Mouse (Mus musculus) ovary, adult 10 weeks (tissue): Measurements from ENCODE around the gene Elmsan1. TPM values are rescaled to one million over a fixed set of nuclear protein-coding genes. Genes with fewer than 3 reads are reported as not detected.

Source experiments
- polyA plus RNA-seq: library from polyadenylated mRNA; stranded (reverse); fragments of 350-450 nt; fragmentation: Illumina TruSeq; extraction: RNeasy Lipid Tissue Mini Kit (QIAGEN cat#74804); gene quantifications from one replicate; pipeline ENCODE4 v1.2.3, GENCODE M21; 2014

The Elmsan1 gene
- polyA plus RNA-seq = 11.2 TPM

DNA sequence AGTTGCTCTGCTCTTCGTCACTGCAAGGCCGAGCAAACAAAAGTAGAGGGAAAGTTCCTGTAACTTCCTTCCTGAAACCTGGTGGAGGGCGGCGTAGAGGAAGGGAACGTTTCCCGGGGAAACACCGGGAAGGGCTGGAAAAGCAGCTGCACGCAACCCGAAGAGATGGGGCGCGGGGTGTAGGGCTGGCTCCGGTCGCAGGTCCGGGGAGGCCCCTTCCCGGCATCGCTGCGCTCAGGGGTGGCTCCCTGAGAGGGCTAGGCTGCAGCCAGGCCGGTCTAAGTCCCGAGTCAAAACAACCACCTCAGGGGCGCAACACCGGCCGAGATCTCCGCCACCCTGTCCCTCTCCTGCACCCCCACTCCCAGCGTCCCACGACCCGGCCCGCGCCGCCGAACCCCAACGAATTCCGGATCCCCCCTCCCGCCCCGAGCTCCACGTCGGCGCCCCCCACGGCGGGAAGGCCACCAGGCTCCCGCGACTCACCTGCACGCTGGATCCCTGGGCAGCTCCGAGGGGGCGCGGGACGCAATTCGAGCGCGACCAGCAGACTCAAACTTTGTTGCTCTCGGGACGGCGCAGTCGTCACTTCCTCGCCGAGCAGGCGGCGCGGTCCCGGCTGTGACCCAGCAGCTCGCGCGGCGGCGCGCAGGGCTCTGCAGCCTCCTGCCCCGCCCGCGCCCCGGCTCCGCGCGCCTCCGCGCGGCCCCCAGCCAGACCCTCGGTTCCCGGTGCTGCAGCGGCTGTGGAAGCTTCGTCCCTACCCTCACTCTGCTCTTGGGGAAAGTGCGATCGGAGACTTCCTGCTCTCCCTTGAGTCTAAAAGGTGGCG is at the start of gene Elmsan1:
Gene Elmsan1 (minus strand): TSS at position 593 of the 832 bp plus-strand sequence.

DNA sequence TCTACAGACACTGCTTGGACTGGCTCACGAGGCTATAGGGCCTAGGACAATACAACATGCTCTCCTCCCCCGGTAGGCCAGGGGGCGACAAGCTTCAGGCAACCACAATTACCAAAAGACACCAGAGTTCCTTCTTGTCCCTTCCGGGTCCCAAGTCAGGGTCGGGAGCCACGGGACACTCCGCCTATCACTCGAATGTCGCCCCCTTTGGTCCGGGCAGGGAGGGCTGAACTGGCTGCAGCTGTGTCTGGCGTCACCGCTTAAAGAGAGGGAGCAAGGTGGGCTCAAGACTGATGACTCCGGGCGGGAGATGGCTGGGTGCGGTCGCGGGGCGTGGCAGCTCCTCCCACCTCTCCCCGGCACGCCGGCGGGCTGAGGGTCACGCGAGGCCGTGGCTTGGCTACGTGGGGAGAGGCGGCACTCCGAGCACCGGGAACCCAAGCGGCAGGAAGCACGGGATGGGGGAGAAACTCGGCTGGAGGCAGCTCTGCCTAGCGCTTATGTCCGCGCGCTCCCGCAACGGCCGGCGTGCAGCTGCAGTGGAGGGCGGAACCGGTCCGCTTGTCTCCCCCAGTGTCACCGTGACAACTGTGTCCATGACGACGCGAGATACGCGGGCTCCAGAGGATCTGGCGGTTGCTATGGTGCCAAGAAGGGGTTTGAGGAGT is 70.6 kb downstream of the Elmsan1 start, which contains the start of gene Pnma1:
Gene Pnma1 (minus strand): TSS at position 536 of the 668 bp plus-strand sequence.

GRCm38 (mm10) chr12:84114153-84114994 is 104.3 kb downstream of the Elmsan1 start, which contains the start of gene Dnal1:
Dnal1 (plus strand) TSS chr12:84114366.

GRCm38 (mm10) chr12:84100604-84101492 is 117.8 kb downstream of the Elmsan1 start, which contains the start of gene Acot6:
Acot6 (plus strand) TSS chr12:84100654.

Other genes starting within 250 kb of the Elmsan1 start
- gene Heatr4, start 234.0 kb downstream of the Elmsan1 start, polyA plus RNA-seq = not detected
- gene Acot2, start 231.0 kb downstream of the Elmsan1 start, polyA plus RNA-seq = 5.5 TPM
- gene Acot1, start 209.4 kb downstream of the Elmsan1 start, polyA plus RNA-seq = 55.7 TPM
- gene Acot4, start 180.5 kb downstream of the Elmsan1 start, polyA plus RNA-seq = 0.34 TPM
- not detected for gene Gm49366, start 179.9 kb downstream of the Elmsan1 start, polyA plus RNA-seq
- gene Acot3, start 166.7 kb downstream of the Elmsan1 start, polyA plus RNA-seq = 0.88 TPM
- gene Acot5, start 149.6 kb downstream of the Elmsan1 start, polyA plus RNA-seq = not detected
- 21.9 TPM for gene Acot6, start 118.2 kb downstream of the Elmsan1 start, polyA plus RNA-seq
- gene Dnal1, start 104.5 kb downstream of the Elmsan1 start, polyA plus RNA-seq = 53.8 TPM
- 0.31 TPM for gene Pnma1, start 70.4 kb downstream of the Elmsan1 start, polyA plus RNA-seq
- gene Ptgr2, start 66.4 kb upstream of the Elmsan1 start, polyA plus RNA-seq = 60.1 TPM
- 35.3 TPM for gene Zfp410, start 98.0 kb upstream of the Elmsan1 start, polyA plus RNA-seq
- gene Coq6, start 142.8 kb upstream of the Elmsan1 start, polyA plus RNA-seq = 2.8 TPM
- 5.4 TPM for gene Fam161b, start 143.0 kb upstream of the Elmsan1 start, polyA plus RNA-seq
- gene Entpd5, start 190.1 kb upstream of the Elmsan1 start, polyA plus RNA-seq = 30.4 TPM
- 17.8 TPM for gene Bbof1, start 190.2 kb upstream of the Elmsan1 start, polyA plus RNA-seq
- gene Rnf113a2, start 198.3 kb upstream of the Elmsan1 start, polyA plus RNA-seq = 10.6 TPM
- gene Aldh6a1, start 232.1 kb upstream of the Elmsan1 start, polyA plus RNA-seq = 228 TPM
- 23.8 TPM for gene Lin52, start 232.5 kb upstream of the Elmsan1 start, polyA plus RNA-seq